Mouse (Mus musculus) liver, postnatal 0 days (tissue): Measurements from ENCODE around the gene Fzr1.

Experiments
- CTCF ChIP-seq: sonication (generic); IDR thresholded peaks from 2 replicates; pipeline ENCODE4 v1.5.1; 2016; ENCODE audit warnings: antibody characterized with exemption, low read depth
- EP300 ChIP-seq: IDR thresholded peaks from 2 replicates; pipeline ENCODE4 v1.6.1; 2016; ENCODE audit warnings: antibody characterized with exemption, low read depth, mild to moderate bottlenecking

DNA sequence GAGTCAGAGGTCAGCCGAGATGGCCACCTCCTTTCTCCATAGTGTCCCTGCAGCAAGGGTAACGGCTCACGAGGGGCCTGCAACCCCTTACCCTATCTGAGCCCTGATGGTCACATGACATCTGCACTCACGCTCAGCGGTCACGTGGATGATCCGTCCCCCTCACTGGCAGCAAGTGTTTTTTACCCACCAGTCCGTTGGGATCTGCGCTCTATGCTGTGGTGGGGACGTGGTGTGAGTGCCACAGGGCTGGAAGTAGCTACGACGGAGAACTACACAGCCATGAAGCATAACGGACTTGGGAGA lies 30.1 kb upstream of the Fzr1 start:
- TF ChIP-seq CTCF, result no peak
- no peak for TF ChIP-seq EP300
